Mouse (Mus musculus) embryo, embryonic 9.5 days (tissue): Measurements from ENCODE around the gene Zfp772.
"Not testable (repeated sequence)": the region's sequence is repeated elsewhere in the genome, so short reads cannot be mapped to it uniquely, and the experiment has no call there.

ENCODE experiments used
- DNase-seq: peaks from one replicate; pipeline ENCODE4 v3.0.0-alpha.2; 2017; ENCODE audit errors: extremely low spot score

Gene Zfp772

DNA sequence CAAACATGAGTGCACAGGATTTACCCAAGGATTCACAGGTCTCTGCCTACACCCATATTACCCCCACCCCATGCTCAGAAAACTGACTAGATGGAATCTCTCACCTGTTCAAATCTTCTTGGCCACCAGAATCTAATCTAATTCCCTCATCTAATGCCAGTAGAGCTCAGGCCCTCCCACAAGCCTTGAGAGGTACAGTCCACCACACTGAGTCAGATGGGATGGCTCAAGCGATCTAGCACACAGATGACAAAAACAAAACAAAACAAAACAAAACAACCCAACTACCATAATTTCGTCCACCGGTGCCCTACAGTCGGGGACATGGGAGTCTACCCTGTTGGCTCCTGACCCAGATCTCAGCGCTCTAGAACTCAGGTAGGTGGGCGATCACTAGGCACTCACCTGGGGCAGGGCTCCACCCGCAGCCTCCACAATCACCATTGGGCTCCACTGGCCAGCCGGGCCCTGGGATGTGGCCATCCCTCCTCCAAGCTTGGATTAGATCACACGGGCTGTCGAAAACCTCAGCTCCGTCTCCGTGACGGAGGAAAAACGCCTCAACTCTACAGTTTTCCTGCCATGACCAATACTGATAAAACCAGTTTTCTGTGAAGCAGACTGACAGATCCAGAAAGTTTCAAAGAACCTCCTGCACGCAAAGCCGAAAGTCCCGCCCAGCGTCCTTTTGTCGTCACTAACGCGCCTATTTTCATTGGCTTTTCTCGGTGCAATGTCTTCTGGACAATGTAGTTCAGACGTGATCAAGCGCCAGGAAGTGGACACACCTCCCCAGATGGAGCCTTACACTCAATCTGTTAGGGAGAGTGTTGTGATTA lies at the start of gene Zfp772:
Zfp772 (minus strand) TSS at position 686 of the 839 bp plus-strand sequence.
- peak; percentile 9 for DNase-seq

DNA sequence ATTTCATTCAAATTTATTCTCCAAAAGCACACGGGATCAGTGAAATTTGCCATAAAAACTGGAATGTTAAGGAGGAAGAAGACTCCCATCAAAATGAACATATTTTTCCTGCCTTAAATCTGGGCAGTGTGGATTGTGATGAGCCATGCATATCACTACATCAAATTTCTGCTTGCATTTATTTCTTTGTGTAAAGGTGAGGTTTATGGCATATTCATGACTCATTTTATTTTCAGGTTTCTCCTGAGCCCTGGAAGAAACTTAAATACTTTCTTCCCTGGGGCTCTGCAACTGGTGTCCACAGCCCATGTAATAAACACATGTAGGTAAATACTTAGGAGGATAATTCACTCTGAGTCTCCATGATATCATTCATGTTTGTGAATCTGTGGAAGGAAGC lies 37.4 kb upstream of the Zfp772 start, which contains the start of gene Vmn2r29:
Vmn2r29 (minus strand) TSS at position 101 of the 400 bp plus-strand sequence.
- DNase-seq = not testable (repeated sequence)

DNA sequence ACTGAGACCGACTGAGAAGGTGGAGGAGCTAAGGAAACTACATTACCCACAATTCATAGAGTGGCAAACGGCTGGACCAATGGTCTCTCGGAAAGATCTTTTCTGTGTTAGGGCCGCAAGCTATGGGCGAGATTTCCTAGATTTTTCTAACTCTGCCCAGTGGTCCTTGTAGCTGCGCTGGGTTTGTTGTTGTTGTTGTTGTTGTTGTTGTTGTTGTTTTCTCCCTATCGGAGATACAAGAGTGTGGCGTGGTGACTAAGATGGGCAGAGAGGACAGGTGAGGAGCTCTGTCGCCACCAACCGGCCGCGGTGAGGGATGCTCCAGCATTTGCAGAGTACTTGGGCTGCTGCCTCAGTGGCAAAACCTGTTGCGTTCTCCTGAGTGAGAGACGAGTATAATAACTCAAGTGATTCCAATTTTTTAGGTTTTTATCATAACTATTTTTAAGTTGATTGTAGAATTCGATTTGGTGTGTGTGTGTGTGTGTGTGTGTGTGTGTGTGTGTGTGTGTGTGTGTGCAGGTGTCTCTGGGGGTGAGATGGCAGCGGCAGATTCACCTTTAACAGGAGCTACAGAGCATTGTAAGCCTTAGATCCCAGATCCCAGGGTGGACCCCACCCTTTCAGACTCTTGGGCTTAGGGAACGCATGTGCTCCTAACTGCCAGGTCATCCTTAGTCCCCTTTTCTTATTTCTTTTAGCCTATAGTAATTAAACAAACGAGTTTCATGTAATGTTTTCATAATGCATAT lies 21.4 kb downstream of the Zfp772 start:
- peak; percentile 71 for DNase-seq

DNA sequence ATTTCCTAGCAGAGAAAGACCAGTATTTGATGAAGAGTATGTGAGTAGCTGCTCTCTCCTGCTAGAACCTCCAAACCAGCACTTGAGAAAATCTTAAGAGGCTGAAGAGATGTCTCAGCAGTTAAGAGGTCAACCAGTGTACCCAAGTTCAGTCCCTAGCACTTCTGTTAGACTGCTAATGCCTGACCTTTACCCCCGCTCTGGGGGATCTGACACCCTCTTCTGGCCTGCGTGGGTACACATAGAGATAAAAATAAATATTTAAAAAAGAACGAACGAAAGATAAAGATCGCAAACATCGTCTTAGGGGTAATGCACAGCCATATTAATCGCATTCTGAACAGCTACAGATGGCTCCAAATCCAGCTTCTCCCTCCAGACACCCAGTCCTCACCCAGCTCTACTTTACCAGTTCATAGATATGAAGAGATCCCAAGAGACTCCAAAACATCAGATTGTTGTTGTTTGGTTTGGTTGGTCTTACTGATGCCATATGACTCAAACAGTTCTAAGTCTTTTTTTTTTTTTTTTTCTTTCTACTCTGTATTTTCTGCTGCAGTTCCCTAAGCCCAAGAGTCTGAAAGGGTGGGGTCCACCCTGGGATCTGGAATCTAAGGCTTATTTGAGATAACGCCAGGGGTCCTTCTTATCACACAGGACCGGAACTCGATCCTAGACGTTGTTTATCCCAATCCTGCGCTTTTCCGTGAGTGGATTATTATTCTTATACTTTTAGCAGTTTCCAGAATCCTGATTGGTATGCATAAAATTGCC lies 22.2 kb downstream of the Zfp772 start:
- no peak for DNase-seq

DNA sequence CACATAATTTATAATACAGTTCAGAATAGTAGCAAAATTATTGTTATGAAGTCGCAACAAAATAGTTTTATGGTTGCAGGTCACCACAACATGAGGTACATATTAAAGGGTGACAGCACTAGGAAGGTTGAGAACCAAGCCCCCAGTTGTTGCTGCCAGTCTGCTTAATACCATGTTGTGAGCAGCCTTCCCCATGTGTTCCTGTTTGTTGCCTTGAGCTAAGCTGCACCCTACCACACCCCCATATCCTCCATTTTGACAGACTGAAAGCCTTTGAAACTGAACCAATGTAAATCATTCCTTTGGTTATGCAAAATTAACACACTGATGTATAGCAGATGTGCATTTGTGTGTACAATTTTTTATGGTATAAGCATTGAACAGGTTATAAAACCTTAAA lies 23.9 kb downstream of the Zfp772 start:
- DNase-seq = no peak

DNA sequence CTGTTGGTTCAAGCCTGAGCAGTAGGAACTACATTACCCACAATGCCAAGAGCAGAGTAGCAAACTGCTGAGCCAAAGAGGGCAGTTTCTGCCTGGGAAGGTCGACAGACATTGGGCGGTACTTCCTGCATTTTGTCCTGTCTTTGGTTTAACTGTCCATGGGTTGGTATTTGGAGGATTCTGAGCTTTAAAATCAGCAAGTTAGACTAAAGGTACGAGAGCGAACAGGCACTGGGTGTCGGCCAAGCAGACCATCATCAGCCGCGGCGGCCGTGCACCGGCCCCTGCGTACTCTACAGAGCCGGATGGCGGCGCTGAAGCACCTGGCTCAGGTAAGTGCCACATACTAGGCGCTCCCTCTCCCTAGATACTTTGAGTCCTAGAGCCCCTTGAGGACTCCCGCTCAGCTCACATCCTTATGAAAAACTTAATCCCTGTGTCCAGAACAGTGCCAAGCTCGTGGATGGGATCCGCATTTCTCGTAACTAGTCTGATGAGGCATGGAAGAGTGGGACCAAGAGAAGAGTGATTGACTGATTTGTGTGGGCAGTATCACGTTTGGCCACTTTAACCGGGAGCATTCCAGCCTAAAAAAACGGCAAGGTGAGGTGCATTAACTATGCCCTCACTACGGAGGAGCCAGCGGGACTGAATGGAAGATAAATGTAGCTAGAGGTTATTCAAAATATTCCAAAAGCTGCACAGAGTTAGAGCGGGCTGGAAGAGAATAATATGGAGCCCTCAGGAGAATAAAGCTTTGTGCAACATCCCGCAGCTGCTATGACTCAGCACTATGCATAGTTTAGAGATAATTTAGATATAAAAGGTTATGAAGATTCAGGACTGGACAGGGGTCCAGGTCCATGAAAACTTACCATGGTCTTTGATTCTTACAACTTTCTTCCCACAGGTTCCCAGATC lies 38.3 kb downstream of the Zfp772 start, which contains the start of gene Zfp418:
Zfp418 (plus strand) TSS at position 104 of the 921 bp plus-strand sequence.
- DNase-seq = peak; percentile 54
